Mouse (Mus musculus): ENCODE data around the gene Slco1a4.
"Not testable (repeated sequence)": the region's sequence is repeated elsewhere in the genome, so short reads cannot be mapped to it uniquely, and the experiment has no call there.

Slco1a4 gene

GRCm38 (mm10) chr6:141856085-141856484 is at the start of gene Slco1a4:
Gene Slco1a4, minus strand, starts transcription at chr6:141856199.
- no peak for DNase-seq

- no peak for DNase-seq
These were observed 42.2 kb upstream of the Slco1a4 start for GRCm38 (mm10) chr6:141898197-141898596.

- DNase-seq, result no peak
These were observed 33.7 kb upstream of the Slco1a4 start for GRCm38 (mm10) chr6:141889723-141890122.

GRCm38 (mm10) chr6:141888248-141888647 is 32.2 kb upstream of the Slco1a4 start:
- DNase-seq, result no peak

GRCm38 (mm10) chr6:141882581-141882980 is 26.6 kb upstream of the Slco1a4 start:
- no peak for DNase-seq

- not testable (repeated sequence) for DNase-seq
These were observed 19.7 kb upstream of the Slco1a4 start for GRCm38 (mm10) chr6:141875742-141876141.

- DNase-seq, result no peak
These were observed 15.7 kb upstream of the Slco1a4 start for GRCm38 (mm10) chr6:141871711-141872110.

- no peak for DNase-seq
These were observed 12.7 kb upstream of the Slco1a4 start for GRCm38 (mm10) chr6:141868735-141869134.

GRCm38 (mm10) chr6:141866026-141866425 is 10.0 kb upstream of the Slco1a4 start:
- DNase-seq, result no peak

- no peak for DNase-seq
These were observed 1.9 kb upstream of the Slco1a4 start for GRCm38 (mm10) chr6:141857735-141858531.

GRCm38 (mm10) chr6:141853616-141854015 is 2.4 kb downstream of the Slco1a4 start:
- no peak for DNase-seq

GRCm38 (mm10) chr6:141849051-141849450 is 6.9 kb downstream of the Slco1a4 start:
- no peak for DNase-seq

GRCm38 (mm10) chr6:141797837-141798236 is 58.2 kb downstream of the Slco1a4 start:
- DNase-seq, result peak in 1 of 2 experiments; percentile 18

GRCm38 (mm10) chr6:141774476-141774875 is 81.5 kb downstream of the Slco1a4 start:
- no peak for DNase-seq

- no peak for DNase-seq
These were observed 82.3 kb downstream of the Slco1a4 start, which contains the start of gene Gm5724 for GRCm38 (mm10) chr6:141773710-141774109. Gene Gm5724, minus strand, starts transcription at chr6:141773810.

Measured in cerebellum, postnatal 25 days (tissue).